Mouse (Mus musculus) frontal cortex, postnatal 36 days (tissue): ENCODE results near the gene Mettl7b.
A peak's percentile ranks its signal among the peaks of the same experiment; 100 is the strongest.
"Not testable (repeated sequence)": the region's sequence is repeated elsewhere in the genome, so short reads cannot be mapped to it uniquely, and the experiment has no call there.

Experiments used
- DNase-seq, 2 experiments: peaks; one replicate each; pipeline ENCODE4 v3.0.0; 2022; ENCODE audit warnings: low spot score in 2 of 2

Gene Mettl7b

DNA sequence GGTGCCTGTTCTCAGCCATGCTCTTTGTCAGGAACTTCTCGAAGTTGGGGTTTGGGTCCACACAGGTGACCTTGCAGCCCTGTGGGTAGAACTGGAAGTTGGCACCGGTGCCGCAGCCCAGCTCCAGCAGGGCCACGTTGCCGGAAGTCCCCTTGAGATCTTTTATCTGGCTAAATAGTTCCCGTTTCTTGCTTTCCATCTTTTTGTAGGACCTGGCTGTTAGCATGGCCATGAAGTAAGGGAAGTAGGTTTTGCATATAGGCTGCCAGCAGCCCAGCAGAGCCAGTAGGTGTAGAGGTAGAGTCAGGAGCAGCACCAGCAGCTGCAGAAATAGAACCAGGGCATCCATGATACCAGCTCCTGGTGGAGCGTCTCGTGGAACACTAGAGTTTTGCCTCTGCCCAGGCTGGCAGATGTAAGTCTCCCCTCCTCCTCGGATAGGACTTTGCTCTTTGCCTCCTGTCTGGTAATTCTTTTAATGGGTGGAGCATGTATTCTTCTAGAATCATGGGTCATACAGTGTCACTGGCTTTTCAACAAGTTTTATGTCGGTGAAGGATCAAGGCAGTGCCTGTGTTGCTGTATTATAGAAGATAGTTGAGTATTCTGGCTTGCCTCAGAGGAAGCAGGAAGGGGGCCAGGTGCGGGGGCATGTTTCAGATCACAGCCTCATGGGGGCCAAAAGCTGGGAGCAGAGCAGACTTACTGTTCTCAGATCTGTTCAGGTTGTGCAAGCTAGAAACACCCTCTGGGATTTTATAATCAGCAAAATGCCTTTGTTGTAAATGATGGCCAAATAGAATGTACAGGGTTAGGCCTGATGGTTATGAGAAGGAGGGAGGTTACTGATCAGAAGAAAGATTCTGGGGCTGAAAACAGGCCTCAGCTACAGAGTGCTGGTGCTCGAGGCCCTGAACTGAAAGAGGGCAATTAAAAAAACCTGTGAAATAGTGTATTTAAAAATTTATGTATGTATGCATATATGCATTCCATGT lies at the start of gene Mettl7b:
TSS of gene Mettl7b (minus strand) at position 399 of the 995 bp plus-strand sequence.
- DNase-seq, result no peak

DNA sequence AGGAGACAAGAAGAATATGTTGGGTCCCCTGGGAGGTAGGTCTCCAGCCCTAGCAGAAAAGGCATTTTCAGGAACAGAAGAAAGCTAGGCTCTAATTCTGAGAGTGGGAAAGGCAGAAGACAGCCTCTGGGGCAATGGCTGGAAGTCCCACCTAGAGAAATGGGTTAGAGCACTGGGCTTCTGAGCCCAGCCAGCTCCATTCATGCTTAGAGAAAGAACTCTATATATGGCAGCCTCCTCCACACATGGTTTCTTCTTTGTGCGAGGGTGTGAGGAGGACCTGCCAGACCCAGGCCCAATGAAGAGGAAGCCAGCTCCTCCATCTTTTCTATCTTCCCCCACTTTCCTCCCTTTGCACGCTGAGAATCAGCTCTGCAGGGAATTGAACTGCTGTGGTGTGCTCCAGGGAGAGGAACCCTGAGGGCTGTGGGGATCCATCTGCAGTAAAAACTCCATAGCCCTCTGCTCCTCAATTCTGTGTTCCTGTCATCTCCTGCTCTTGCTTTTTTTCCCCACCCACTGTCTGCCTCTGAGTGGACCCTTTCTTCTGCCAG lies 49.6 kb upstream of the Mettl7b start, which contains the start of gene Olfr763:
TSS of gene Olfr763 (plus strand) at position 504 of the 554 bp plus-strand sequence.
- no peak for DNase-seq

DNA sequence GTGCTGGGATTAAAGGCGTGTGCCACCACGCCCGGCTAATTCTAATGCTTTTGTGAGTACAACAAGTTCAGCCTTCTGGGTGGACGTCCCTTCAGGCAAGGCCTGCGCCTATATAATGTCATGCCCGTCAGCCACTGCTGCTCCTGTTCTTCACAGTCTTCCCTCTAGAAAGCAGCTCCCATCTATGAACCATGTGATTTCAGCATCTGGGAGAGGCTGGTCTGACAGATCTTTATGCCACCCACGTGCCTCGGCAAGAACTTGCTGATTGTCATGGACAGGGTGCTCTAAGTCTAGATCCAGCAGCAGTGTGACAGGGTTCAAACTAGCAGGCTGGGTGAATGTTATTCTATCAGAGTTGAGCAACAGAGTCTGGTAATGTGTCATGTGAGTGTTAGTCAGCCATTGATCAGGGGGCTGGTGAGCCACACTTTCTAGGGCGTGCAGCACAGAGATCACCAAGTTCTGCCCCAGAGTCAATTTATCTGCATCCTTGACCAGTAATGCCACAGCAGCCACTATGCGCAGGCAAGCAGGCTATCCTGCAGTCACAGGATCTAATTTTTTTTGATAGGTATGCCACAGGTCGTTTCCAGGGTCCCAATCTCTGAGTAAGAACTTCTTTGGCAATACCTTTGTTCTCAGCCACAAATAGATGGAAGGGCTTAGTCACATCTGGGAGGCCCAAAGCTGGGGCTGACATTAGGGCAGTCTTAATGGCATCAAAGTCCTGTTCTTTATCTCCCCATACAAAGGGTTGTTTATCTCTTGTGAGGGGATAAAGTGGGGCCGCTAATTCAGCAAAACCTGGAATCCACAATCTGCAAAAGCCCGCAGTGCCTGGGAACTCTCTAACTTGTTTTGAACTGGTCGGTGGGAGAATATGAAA lies 43.5 kb upstream of the Mettl7b start:
- no peak for DNase-seq

- DNase-seq, result no peak
These were observed 35.8 kb upstream of the Mettl7b start for GRCm38 (mm10) chr10:128996523-128997040.

DNA sequence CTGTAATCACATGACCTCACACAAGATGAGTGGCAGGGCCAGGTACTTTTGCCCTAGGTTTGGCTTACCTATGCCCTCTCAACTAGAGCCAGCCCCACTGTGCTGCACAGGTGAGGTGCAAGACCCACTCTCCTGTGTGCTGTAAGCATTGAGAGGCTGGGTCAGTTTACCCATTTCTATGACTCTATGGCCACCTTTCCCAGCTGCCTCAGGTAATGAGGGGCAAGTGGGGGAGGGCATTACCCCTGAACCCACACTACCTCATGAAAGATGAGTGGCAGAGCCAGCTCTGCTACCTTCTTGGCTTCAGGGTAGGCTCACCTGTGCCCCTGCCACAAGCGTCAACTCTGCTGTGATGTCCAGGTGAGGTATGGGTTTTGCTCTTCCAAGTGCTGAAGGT lies 35.0 kb upstream of the Mettl7b start:
- no peak for DNase-seq

DNA sequence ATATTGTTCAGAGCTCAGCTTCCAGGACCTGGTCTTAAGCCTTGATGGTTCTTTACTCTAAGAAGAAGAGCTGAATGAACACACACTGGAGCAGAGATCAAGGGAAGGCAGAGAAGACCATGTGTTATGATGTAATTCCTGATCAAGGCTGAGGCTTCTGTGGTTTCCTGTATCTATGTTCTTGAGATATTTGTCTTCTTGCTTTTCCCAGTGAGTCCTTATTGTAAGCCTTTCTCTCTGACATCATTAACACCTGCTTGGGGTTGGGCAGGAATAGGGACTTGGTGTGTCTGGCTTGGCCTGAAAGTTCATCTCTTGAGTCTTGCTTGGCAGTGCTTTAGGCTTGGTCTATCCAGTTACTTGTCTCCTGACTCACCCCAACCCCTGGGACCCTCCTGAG lies 30.2 kb upstream of the Mettl7b start:
- DNase-seq, result no peak

GRCm38 (mm10) chr10:128990129-128990850 lies 29.5 kb upstream of the Mettl7b start:
- not testable (repeated sequence) for DNase-seq

DNA sequence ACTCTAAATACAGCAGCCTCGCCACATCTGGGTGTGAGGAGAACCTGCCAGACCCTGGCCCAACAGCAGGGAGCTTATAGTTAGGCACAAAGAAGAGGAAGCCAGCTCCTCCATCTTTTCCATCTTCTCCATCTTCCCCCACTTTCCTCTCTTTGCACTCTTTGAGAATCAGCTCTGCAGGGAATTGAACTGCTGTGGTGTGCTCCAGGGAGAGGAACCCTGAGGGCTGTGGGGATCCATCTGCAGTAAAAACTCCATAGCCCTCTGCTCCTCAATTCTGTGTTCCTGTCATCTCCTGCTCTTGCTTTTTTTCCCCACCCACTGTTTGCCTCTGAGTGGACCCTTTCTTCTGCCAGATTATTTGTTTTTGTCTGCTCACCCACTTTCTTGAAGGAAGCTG lies 28.3 kb upstream of the Mettl7b start, which contains the start of gene Olfr9:
TSS of gene Olfr9 (plus strand) at position 301 of the 400 bp plus-strand sequence.
- not testable (repeated sequence) for DNase-seq

DNA sequence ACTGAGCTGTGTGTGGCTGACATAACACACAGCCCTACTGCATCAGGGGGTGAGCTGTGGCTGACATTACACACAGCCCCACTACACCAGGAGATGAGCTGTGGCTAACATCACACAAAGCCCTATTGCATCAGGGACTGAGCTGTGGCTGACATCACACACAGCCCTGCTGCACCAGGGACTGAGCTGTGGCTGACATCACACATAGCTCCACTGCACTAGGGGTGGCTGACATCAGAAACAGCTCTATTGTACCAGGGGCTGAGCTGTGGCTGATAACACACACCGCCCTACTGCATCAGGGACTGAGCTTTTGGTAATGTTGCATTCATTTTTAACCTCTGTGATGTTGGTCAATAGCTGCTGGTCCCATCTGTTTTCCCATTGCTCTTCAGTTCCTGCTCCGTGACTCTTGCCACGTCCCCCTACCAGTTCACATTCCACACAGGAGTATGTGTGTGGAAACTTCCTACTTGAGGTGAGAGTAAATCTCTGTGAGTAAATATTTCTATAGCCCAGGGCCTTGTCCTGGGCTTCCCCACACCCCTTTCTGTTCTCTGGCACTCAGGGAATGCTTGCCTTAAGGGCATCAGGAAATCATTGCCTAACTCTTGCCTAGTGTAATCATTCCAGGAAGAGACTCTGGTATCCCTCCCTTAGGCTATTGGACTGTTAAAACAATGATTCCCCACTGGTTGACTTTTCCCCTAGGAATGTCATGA lies 20.0 kb upstream of the Mettl7b start:
- DNase-seq, result no peak

DNA sequence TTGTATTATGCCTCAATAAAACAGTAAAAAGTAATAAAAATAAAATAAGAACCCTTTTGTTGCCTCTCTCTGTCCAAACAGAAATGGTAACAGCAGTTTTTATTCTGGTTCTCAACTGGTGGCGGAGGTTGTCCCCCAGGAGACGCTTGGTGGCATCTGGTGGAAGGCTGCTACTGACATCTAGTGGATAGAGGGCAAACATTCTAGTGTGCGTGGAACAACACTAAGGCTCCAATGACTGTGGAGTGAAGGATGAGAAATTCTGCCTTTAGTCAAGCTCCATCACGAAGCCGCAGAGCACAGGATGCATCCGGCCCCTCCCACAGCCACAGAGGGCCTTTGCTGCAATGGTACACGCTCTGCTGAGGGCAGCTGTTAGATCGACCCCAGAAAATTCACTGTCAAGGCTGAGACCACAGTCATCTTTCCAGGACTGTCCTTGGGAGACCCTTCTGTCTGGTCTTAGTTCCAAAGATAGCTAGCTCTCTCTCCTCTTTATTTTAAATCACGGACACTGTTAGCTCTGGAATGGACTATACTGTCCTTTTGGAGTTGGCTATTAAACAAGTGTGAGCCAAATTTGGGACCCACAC lies 16.8 kb upstream of the Mettl7b start:
- DNase-seq, result peak; percentile 44 to 72

DNA sequence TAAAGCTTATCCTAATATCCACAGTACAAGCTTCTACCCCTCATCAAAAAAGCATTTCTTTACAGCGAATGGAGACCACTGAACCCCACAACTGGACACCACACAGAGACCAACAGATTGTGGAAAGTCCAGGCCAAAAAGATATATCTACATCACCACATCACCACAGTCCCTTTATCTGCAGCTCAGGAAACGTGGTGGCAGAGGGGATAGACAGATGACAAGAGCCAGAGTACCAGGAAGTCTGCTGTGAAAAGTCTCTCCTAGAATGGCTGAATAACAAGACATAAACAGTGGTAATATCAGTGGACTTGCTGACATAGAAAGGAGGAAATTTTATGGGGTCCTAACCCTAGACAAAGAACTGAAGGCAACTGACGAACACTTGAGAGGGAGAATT lies 15.6 kb upstream of the Mettl7b start:
- DNase-seq, result no peak

DNA sequence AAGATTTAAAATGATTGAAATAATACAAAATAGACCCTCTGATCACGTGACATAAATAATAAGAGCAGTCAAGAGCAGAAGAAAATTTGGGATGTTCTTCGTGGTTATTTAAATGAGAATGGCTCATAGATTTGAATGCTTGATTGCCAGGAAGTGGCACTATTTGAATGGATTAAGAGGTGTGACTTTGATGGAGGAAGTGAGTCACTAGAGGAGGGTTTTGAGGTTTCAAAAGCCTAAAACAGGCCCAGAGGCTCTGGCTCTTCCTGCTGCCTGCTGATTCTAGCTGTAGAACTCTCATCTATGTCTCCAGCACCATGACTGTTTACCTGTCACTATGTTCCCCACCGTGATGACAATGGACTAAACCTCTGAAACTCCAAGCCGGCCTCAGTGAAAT lies 12.1 kb upstream of the Mettl7b start:
- no peak for DNase-seq

DNA sequence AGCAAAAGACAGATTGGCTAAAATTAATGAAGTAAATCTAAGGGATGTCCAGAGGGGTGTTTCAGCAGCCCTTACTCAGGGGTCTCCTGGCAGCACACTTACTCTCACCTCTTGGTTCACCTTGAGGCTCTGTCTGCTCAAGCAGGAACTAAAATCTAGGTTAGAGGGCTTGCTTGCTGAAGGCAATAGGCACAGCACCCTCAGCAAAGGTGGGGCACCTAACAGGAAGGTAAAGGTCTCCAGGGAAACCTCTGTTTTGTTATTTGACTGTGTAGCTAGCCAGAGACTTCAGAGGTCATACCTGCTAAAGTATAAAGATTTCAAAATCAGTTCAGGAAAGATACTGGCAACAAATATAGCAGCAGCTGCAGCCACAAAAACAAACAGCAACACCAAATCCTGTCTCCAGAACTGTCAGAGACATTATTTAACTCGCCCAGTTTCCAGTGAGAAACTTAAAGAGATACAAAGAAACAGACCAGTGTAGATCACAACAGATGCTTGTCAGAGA lies 10.0 kb upstream of the Mettl7b start:
- no peak for DNase-seq

DNA sequence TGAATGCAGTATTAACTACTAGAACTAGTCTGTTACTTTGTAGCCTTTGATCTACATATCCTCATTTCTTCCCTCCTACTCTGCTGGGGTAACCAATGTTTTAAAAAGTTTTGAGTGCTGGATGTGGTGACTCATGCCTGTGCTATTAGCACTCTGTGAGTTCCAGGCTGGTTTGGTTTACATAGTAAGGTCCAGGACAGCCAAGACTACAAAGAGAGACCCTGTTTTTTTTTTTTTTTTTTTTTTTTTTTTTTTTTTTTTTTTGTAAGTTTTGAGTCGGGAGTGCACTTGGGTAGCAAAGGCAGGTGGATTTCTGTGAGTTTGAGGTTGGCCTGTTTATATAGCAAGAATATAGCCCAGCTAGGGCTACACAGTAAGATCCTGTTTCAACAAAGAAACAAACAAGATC lies 7.6 kb upstream of the Mettl7b start:
- no peak for DNase-seq

- no peak for DNase-seq
These were observed 5.1 kb upstream of the Mettl7b start for GRCm38 (mm10) chr10:128965871-128966270.

GRCm38 (mm10) chr10:128964961-128965360 lies 4.2 kb upstream of the Mettl7b start:
- no peak for DNase-seq

DNA sequence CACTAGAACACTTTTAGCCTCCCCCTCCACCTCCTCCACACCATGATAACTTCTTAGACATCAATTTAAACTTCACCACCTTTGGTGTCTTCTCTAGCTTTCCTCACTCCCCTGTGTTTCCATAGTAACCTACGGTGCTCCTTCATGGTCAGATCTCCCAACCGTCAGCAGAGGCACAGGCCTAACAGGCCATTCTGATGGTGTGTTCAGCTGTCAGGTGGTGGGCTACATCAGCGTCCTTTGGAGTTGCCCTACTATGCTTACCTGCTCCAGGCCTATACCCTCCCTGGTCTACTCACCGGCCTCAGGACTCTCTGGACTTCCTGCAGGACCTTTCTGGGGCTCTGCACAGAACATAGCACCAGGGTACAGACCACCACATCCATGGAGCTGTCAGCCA lies 646 bp downstream of the Mettl7b start:
- no peak for DNase-seq

DNA sequence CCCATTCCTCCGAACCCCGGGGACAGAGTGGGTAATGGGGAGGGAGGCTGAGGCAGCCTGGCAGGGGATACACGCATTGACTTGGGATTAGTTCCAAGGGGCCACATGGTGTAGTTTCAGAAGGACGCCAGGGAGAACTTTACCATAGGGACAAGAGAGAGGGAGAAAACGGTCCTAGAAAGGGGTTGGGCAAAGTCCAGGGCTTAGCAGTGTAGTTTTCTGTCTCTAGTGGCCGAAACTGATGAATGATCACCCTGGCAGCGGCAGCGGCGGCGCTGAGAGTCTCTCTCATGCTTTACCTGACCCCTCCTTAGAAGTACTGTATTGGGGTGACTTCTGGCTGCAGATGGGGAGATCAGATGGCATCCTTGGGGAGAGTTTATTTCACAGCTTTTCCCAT lies 2.4 kb downstream of the Mettl7b start:
- no peak for DNase-seq

- no peak for DNase-seq
These were observed 10.4 kb downstream of the Mettl7b start for GRCm38 (mm10) chr10:128950208-128950887.
